Mouse (Mus musculus) megakaryocyte, embryonic 14.5 days (primary cell): Measurements from ENCODE around the gene Qrsl1.

Experiments
- FLI1 ChIP-seq: IDR thresholded peaks from 2 replicates; pipeline ENCODE4 v1.6.1; 2012; ENCODE audit warnings: low read length, inconsistent platforms, mixed read lengths
- GATA1 ChIP-seq: IDR thresholded peaks from 3 replicates; pipeline ENCODE4 v1.6.1; 2012; ENCODE audit warnings: mixed read lengths, low read length, inconsistent platforms, borderline replicate concordance

- no peak; the same call in 2 of the 3 replicates for TF ChIP-seq GATA1
- TF ChIP-seq FLI1, result no peak
These were observed 45.2 kb downstream of the Qrsl1 start for GRCm38 (mm10) chr10:43856351-43856750.
